Mouse (Mus musculus) stomach, postnatal 0 days (tissue): ENCODE measurements around the gene Dpep2nb.

Source experiments
- CTCF ChIP-seq: IDR thresholded peaks from 2 replicates; pipeline ENCODE4 v1.5.1; 2016; ENCODE audit warnings: antibody characterized with exemption, low read depth, mild to moderate bottlenecking, moderate library complexity
- EP300 ChIP-seq: optimal IDR thresholded peaks from 2 replicates; pipeline ENCODE3; 2016; ENCODE audit warnings: antibody characterized with exemption

- TF ChIP-seq CTCF (no peak), EP300 (no peak)
These were observed 5.2 kb upstream of the Dpep2nb start for GRCm38 (mm10) chr8:106010748-106011642.
